Mouse (Mus musculus): Measurements from ENCODE around the gene Phlda1.

DNA sequence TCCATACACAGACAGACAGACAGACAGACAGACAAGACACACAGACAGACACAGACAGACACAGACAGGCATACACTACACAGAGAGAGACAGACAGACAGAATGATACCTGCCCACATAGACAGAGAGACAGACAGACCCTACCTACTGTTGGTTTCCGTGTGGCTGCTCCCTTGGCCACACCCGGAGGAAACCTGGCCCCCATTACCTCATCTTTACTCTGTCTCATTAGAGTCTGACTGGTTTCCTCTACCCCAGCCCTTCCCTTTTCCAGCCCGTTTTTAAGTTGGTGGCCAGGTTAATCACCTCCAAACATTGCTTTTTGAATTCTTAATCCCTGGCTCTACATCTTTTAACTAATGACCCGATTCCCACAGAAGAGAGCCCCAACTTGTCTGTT, 22.2 kb downstream of the Phlda1 start:
- no peak for TF ChIP-seq POLR2A (IDR thresholded peaks at IDR 0.05; ENCODE audit: insufficient read length, low read depth)
- TF ChIP-seq MYOG (IDR thresholded peaks at IDR 0.05; ENCODE audit: control insufficient read depth in 1 of 3, insufficient read depth in 1 of 3, insufficient read length in 2 of 3, low read depth in 2 of 3) = no peak
- TF ChIP-seq USF1 (IDR thresholded peaks at IDR 0.05; ENCODE audit: low read depth) = no peak
- TF ChIP-seq SRF (IDR thresholded peaks at IDR 0.05; ENCODE audit: control insufficient read depth, insufficient read length, low read depth) = no peak
- TF ChIP-seq POLR2AphosphoS2 (IDR thresholded peaks at IDR 0.05; ENCODE audit: insufficient read length, low read depth) = no peak
- no peak for TF ChIP-seq MAX (IDR thresholded peaks at IDR 0.05; ENCODE audit: low read depth)
- no peak for TF ChIP-seq MYOD1 (IDR thresholded peaks at IDR 0.05; ENCODE audit: control insufficient read depth in 1 of 3, insufficient read length in 2 of 3, low read depth in 2 of 3)
- no peak for TF ChIP-seq E2F4 (IDR thresholded peaks at IDR 0.05; ENCODE audit: insufficient read depth)
- TF ChIP-seq TCF12 (IDR thresholded peaks at IDR 0.05; ENCODE audit: insufficient read depth, poor library complexity, severe bottlenecking) = no peak
- TF ChIP-seq REST (IDR thresholded peaks at IDR 0.05; ENCODE audit: insufficient read depth, insufficient read length) = no peak

Measured in myocyte (in vitro differentiated cells).